Comparison of ENCODE assay signal across 12 mouse cellular contexts in genomic region chr5:148107324-148107723, GRCm38 (mm10).
DNase-seq lines count a peak whose midpoint lies in the region; ATAC-seq and TF ChIP-seq lines count a peak whose summit lies in the region.
"Had no signal": no experiment of that assay in that cellular context is flagged by ENCODE, and none has a peak within 500 bp of the region (broad histone marks: within the 10 kb centered on the region; RNA-seq: fewer than 3 reads in every experiment).

No protein-coding gene starts in this region.

- H3K27ac ChIP-seq in left cerebral cortex, adult 2 months: no peak overlapping the region
- H3K27ac ChIP-seq in ES-Bruce4 (ENCODE audit: insufficient read depth, low read length): no peak overlapping the region
- H3K27ac ChIP-seq in hindbrain, embryonic 13.5 days: peak overlapping the region; percentile 83

- H3K4me2 ChIP-seq in hindbrain, embryonic 13.5 days: no peak overlapping the region

- H3K4me3 ChIP-seq in left cerebral cortex, adult 2 months: no peak overlapping the region
- H3K4me3 ChIP-seq in ES-Bruce4 (ENCODE audit: low read depth, low read length): no peak overlapping the region
- H3K4me3 ChIP-seq in hindbrain, embryonic 13.5 days: no peak overlapping the region

- no peak for DNase-seq in left cerebral cortex, adult 2 months (ENCODE audit: extremely low spot score in 1 of 2, low spot score in 2 of 2)
- no peak for DNase-seq in left cerebral cortex, postnatal 10 days (ENCODE audit: extremely low spot score in 1 of 2, low spot score in 2 of 2)
- DNase-seq in A20 (ENCODE audit: low read depth, low spot score): peak; percentile 27
- DNase-seq in gastrocnemius, adult 8-10 months (ENCODE audit: low spot score in 2 of 2): no peak
- no peak for DNase-seq in right cerebral cortex, adult 2 months (ENCODE audit: low spot score in 2 of 2)
- DNase-seq: cerebellum, adult 11 months; gastrocnemius, postnatal 36 days; kidney, adult 11 months; lung, postnatal 14 days had no signal

- no peak for ATAC-seq in hindbrain, embryonic 13.5 days (ENCODE audit: low FRiP score)

- WGBS in hindbrain, embryonic 13.5 days: 79% methylated on average over 6 of the region's 6 CpGs

- no peaks in the 10 kb centered on the region for H3K36me3 ChIP-seq in ES-Bruce4 (ENCODE audit: control insufficient read depth, insufficient read depth, low read length, poor library complexity, severe bottlenecking)
- H3K36me3 ChIP-seq in hindbrain, embryonic 13.5 days: no peaks in the 10 kb centered on the region

- no peak for TF ChIP-seq EP300 in ES-Bruce4 (IDR thresholded peaks at IDR 0.05; ENCODE audit: insufficient read depth, low read depth, low read length)

- peak; percentile 36 for TF ChIP-seq CTCF in left cerebral cortex, adult 2 months (IDR thresholded peaks at IDR 0.05)
- TF ChIP-seq CTCF in ES-Bruce4 (IDR thresholded peaks at IDR 0.05; ENCODE audit: low read depth, low read length): peak; percentile 49

- no peaks in the 10 kb centered on the region for H3K9me3 ChIP-seq in ES-Bruce4 (replicated peaks; ENCODE audit: control insufficient read depth, insufficient read depth, low read length, poor library complexity, severe bottlenecking)
- no peaks in the 10 kb centered on the region for H3K9me3 ChIP-seq in hindbrain, embryonic 13.5 days

- no peak overlapping the region for H3K9ac ChIP-seq in ES-Bruce4 (ENCODE audit: low read depth, poor library complexity, severe bottlenecking)
- no peak overlapping the region for H3K9ac ChIP-seq in hindbrain, embryonic 13.5 days

- H3K27me3 ChIP-seq in ES-Bruce4 (ENCODE audit: control insufficient read depth, insufficient read depth, low read length, poor library complexity, severe bottlenecking): no peaks in the 10 kb centered on the region
- no peaks in the 10 kb centered on the region for H3K27me3 ChIP-seq in hindbrain, embryonic 13.5 days
- H3K27me3 ChIP-seq: CH12.LX had no signal

- H3K4me1 ChIP-seq in ES-Bruce4 (ENCODE audit: control insufficient read depth, insufficient read depth, low read length): no peaks in the 10 kb centered on the region
- peaks cover 18% of the 10 kb centered on the region for H3K4me1 ChIP-seq in hindbrain, embryonic 13.5 days (replicated peaks)

- intact Hi-C loops in left cerebral cortex, adult 2 months (cut with DNase I): no loop called here
- intact Hi-C loops in left cerebral cortex, postnatal 10 days (cut with DNase I): no loop called here

- TF ChIP-seq POLR2A in ES-Bruce4 (IDR thresholded peaks at IDR 0.05; ENCODE audit: insufficient read depth, low read length): no peak
